Mouse (Mus musculus): ENCODE data around the gene Rpl11. TPM values are rescaled to one million over a fixed set of nuclear protein-coding genes. Genes with fewer than 3 reads are reported as not detected.

The Rpl11 gene
- total RNA-seq, 4 experiments from 2014 or later = 194 to 341 (median 271) TPM

GRCm38 (mm10) chr4:136027416-136028131 is 25.7 kb downstream of the Rpl11 start:
- no peak for DNase-seq (ENCODE audit: low spot score in 2 of 2)

GRCm38 (mm10) chr4:136025350-136025749 is 27.9 kb downstream of the Rpl11 start:
- DNase-seq (ENCODE audit: low spot score in 2 of 2) = no peak

GRCm38 (mm10) chr4:136022924-136023323 is 30.3 kb downstream of the Rpl11 start:
- no peak for DNase-seq (ENCODE audit: low spot score in 2 of 2)

GRCm38 (mm10) chr4:136021549-136022047 is 31.6 kb downstream of the Rpl11 start, which contains the start of gene Eloa:
Gene Eloa, minus strand, starts transcription at chr4:136021763.
- DNase-seq (ENCODE audit: low spot score in 2 of 2) = peak; percentile 98 to 99

- DNase-seq (ENCODE audit: low spot score in 2 of 2) = no peak
Measured at GRCm38 (mm10) chr4:136020743-136021548, 32.3 kb downstream of the Rpl11 start.

- no peak for DNase-seq (ENCODE audit: low spot score in 2 of 2)
Measured at GRCm38 (mm10) chr4:136016059-136016602, 37.1 kb downstream of the Rpl11 start.

GRCm38 (mm10) chr4:136010586-136010985 is 42.6 kb downstream of the Rpl11 start:
- DNase-seq (ENCODE audit: low spot score in 2 of 2) = no peak

GRCm38 (mm10) chr4:136008782-136009447 is 44.3 kb downstream of the Rpl11 start:
- no peak for DNase-seq (ENCODE audit: low spot score in 2 of 2)

- no peak for DNase-seq (ENCODE audit: low spot score in 2 of 2)
Measured at GRCm38 (mm10) chr4:136006821-136007220, 46.4 kb downstream of the Rpl11 start.

GRCm38 (mm10) chr4:136004921-136005320 is 48.3 kb downstream of the Rpl11 start:
- DNase-seq (ENCODE audit: low spot score in 2 of 2) = no peak

- DNase-seq (ENCODE audit: low spot score in 2 of 2) = no peak
Measured at GRCm38 (mm10) chr4:136004107-136004675, 49.0 kb downstream of the Rpl11 start.

GRCm38 (mm10) chr4:135995118-135995517 is 58.1 kb downstream of the Rpl11 start:
- DNase-seq (ENCODE audit: low spot score in 2 of 2) = no peak

GRCm38 (mm10) chr4:135993941-135994340 is 59.3 kb downstream of the Rpl11 start:
- DNase-seq (ENCODE audit: low spot score in 2 of 2) = no peak

- DNase-seq (ENCODE audit: low spot score in 2 of 2) = no peak
Measured at GRCm38 (mm10) chr4:135987714-135988113, 65.5 kb downstream of the Rpl11 start.

- peak; percentile 86 to 91 for DNase-seq (ENCODE audit: low spot score in 2 of 2)
Measured at GRCm38 (mm10) chr4:135986943-135987710, 66.1 kb downstream of the Rpl11 start, which contains the start of gene Pithd1. Gene Pithd1, minus strand, starts transcription at chr4:135987264.

GRCm38 (mm10) chr4:135986301-135986942 is 66.8 kb downstream of the Rpl11 start:
- DNase-seq (ENCODE audit: low spot score in 2 of 2) = no peak

- DNase-seq (ENCODE audit: low spot score in 2 of 2) = no peak
Measured at GRCm38 (mm10) chr4:135985769-135986168, 67.5 kb downstream of the Rpl11 start.

- DNase-seq (ENCODE audit: low spot score in 2 of 2) = no peak
Measured at GRCm38 (mm10) chr4:135985193-135985592, 68.0 kb downstream of the Rpl11 start.

- DNase-seq (ENCODE audit: low spot score in 2 of 2) = no peak
Measured at GRCm38 (mm10) chr4:135984556-135984955, 68.7 kb downstream of the Rpl11 start.

Measured in left cerebral cortex, adult 8-10 months (tissue).